16 mouse cellular contexts compared by ENCODE assay signal in genomic region chr17:72153038-72153437, GRCm38 (mm10).
"Had no signal": no experiment of that assay in that cellular context is flagged by ENCODE, and none has a peak within 500 bp of the region (broad histone marks: within the 10 kb centered on the region; RNA-seq: fewer than 3 reads in every experiment).

No protein-coding gene starts in this region.

- H3K4me3 ChIP-seq: neural tube, embryonic 13.5 days; neural tube, embryonic 15.5 days; stomach, embryonic 15.5 days had no signal

- H3K27ac ChIP-seq: neural tube, embryonic 13.5 days; neural tube, embryonic 15.5 days; stomach, embryonic 15.5 days; stomach, postnatal 0 days had no signal

- H3K9ac ChIP-seq: neural tube, embryonic 13.5 days; neural tube, embryonic 15.5 days; stomach, embryonic 15.5 days had no signal

- H3K4me1 ChIP-seq: neural tube, embryonic 13.5 days; neural tube, embryonic 15.5 days; stomach, embryonic 15.5 days had no signal

- H3K36me3 ChIP-seq: neural tube, embryonic 13.5 days; neural tube, embryonic 15.5 days; stomach, embryonic 15.5 days had no signal

- H3K9me3 ChIP-seq: neural tube, embryonic 13.5 days; neural tube, embryonic 15.5 days; stomach, embryonic 15.5 days had no signal

- DNase-seq: retina, postnatal 1 day; right cerebral cortex, adult 18-20 months; right cerebral cortex, postnatal 14 days; right cerebral cortex, postnatal 25 days; right cerebral cortex, postnatal 4 days; spleen, adult 18-20 months; thymus, adult 18-20 months; thymus, adult 2 months; thymus, postnatal 14 days; thymus, postnatal 25 days; thymus, postnatal 36 days; thymus, postnatal 4 days had no signal

- H3K27me3 ChIP-seq: neural tube, embryonic 13.5 days; neural tube, embryonic 15.5 days; stomach, embryonic 15.5 days had no signal
